Mouse (Mus musculus): Measurements from ENCODE around the gene Stat1. TPM values are rescaled to one million over a fixed set of nuclear protein-coding genes. Genes with fewer than 3 reads are reported as not detected.

Stat1 gene
- polyA plus RNA-seq, 1 experiment from 2014 or later: 19.1 TPM

DNA sequence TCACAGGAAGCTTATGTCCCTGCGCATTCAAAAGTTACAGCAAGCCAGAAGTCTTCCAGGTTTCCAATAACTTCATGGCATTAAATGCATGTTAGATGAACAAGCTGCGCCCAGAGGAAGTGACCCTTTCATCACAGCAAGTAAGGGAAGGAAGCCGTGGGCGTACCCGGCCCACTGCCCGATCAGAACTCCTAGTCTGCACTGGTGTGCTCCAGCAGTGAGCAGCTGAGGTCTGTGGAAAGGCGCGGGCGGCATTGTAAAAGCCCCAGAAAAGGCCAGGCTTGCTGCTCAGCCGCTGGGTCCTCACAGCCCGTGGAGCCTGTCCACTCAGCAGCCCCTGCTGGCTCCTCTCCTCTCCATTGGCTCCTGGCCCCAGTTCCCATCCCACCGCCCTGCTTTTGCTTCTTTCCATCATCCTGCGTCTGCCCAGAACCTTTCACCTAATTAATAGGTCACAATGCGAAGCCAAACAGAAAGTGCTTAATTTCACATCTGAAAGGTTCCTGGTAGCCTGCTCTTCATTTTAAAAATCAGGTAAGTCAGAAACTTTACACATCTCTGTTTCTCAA lies 47.5 kb downstream of the Stat1 start:
- no peak overlapping the region for H3K27ac ChIP-seq
- no peaks in the 10 kb centered on the region for H3K27me3 ChIP-seq
- no peaks in the 10 kb centered on the region for H3K9me3 ChIP-seq (replicated peaks)
- no peak overlapping the region for H3K4me3 ChIP-seq (replicated peaks)
- DNase-seq (no peak), ATAC-seq (ENCODE audit: low read depth) (no peak)
- no peak overlapping the region for H3K9ac ChIP-seq
- no peak overlapping the region for H3K4me2 ChIP-seq
- H3K36me3 ChIP-seq: 0 out of 2 replicates have a peak, but pooled peaks cover 6% of the 10 kb centered on the region
- H3K4me1 ChIP-seq (replicated peaks): peaks cover 18% of the 10 kb centered on the region
- WGBS (ENCODE audit: insufficient replicate concordance): 55% methylated on average over 14 of the region's 14 CpGs

GRCm38 (mm10) chr1:52170057-52170456 lies 50.8 kb downstream of the Stat1 start:
- Histone ChIP-seq H3K27me3 (no peaks in the 10 kb centered on the region), H3K9me3 (replicated peaks) (no peaks in the 10 kb centered on the region), H3K27ac (no peak overlapping the region), H3K4me1 (replicated peaks) (peaks cover 22% of the 10 kb centered on the region), H3K9ac (no peak overlapping the region), H3K36me3 (0 out of 2 replicates have a peak, but pooled peaks cover 4% of the 10 kb centered on the region), H3K4me3 (replicated peaks) (no peak overlapping the region), H3K4me2 (no peak overlapping the region)
- ATAC-seq (ENCODE audit: low read depth): peak; percentile 75
- WGBS (ENCODE audit: insufficient replicate concordance): 6% methylated on average over 3 of the region's 3 CpGs
- peak; percentile 14 for DNase-seq

GRCm38 (mm10) chr1:52170747-52171146 lies 51.5 kb downstream of the Stat1 start:
- H3K4me1 ChIP-seq (replicated peaks): peaks cover 22% of the 10 kb centered on the region
- 56% methylated on average over 7 of the region's 7 CpGs for WGBS (ENCODE audit: insufficient replicate concordance)
- ATAC-seq (ENCODE audit: low read depth): no peak

GRCm38 (mm10) chr1:52171271-52171670 lies 52.0 kb downstream of the Stat1 start:
- Histone ChIP-seq H3K4me2 (no peak overlapping the region), H3K27ac (no peak overlapping the region), H3K9ac (no peak overlapping the region), H3K4me3 (replicated peaks) (no peak overlapping the region), H3K9me3 (replicated peaks) (no peaks in the 10 kb centered on the region), H3K4me1 (replicated peaks) (peaks cover 22% of the 10 kb centered on the region), H3K27me3 (no peaks in the 10 kb centered on the region), H3K36me3 (no peaks in the 10 kb centered on the region)
- WGBS (ENCODE audit: insufficient replicate concordance): 30% methylated on average over 8 of the region's 8 CpGs
- ATAC-seq (ENCODE audit: low read depth) (no peak; the same call in 1 of the 2 replicates), DNase-seq (no peak)

More at GRCm38 (mm10) chr1:52170747-52171146, 51.5 kb downstream of the Stat1 start:
- no peak for DNase-seq
- no peaks in the 10 kb centered on the region for H3K9me3 ChIP-seq (replicated peaks)
- 0 out of 2 replicates have a peak, but pooled peaks cover 3% of the 10 kb centered on the region for H3K36me3 ChIP-seq
- H3K4me3 ChIP-seq (replicated peaks): no peak overlapping the region
- H3K9ac ChIP-seq: no peak overlapping the region
- no peaks in the 10 kb centered on the region for H3K27me3 ChIP-seq
- H3K4me2 ChIP-seq: no peak overlapping the region
- no peak overlapping the region for H3K27ac ChIP-seq

GRCm38 (mm10) chr1:52175321-52175720 lies 56.1 kb downstream of the Stat1 start:
- no peaks in the 10 kb centered on the region for H3K36me3 ChIP-seq
- H3K27me3 ChIP-seq: no peaks in the 10 kb centered on the region
- H3K9ac ChIP-seq: no peak overlapping the region
- DNase-seq (no peak), ATAC-seq (ENCODE audit: low read depth) (no peak)
- H3K4me1 ChIP-seq (replicated peaks): peaks cover 13% of the 10 kb centered on the region
- no peak overlapping the region for H3K27ac ChIP-seq
- no peak overlapping the region for H3K4me3 ChIP-seq (replicated peaks)
- WGBS (ENCODE audit: insufficient replicate concordance): 70% methylated on average over 5 of the region's 5 CpGs
- H3K4me2 ChIP-seq: no peak overlapping the region
- H3K9me3 ChIP-seq (replicated peaks): no peaks in the 10 kb centered on the region

DNA sequence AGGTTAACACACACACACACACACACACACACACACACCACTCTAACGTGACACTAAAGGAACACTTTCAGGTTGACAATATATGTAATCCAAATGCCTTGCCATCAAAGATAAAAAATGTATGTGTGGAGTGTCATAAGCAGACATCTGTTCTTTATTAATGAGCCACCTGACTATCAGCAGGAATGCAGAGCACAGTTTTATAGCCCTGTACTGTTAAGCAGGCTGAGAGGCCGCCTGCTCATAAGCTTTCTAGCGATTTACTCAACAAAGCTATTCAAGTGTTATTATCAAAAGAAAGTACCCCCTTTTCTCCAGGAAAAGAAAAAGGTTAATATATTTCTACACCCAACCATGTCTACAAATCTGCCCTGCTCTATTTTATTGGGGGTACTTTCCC lies 56.7 kb downstream of the Stat1 start:
- H3K27ac ChIP-seq: no peak overlapping the region
- ATAC-seq (ENCODE audit: low read depth): no peak
- no peak overlapping the region for H3K4me3 ChIP-seq (replicated peaks)
- no peak overlapping the region for H3K9ac ChIP-seq
- no peak overlapping the region for H3K4me2 ChIP-seq
- H3K36me3 ChIP-seq: no peaks in the 10 kb centered on the region
- no peaks in the 10 kb centered on the region for H3K27me3 ChIP-seq
- peaks cover 10% of the 10 kb centered on the region for H3K4me1 ChIP-seq (replicated peaks)
- WGBS (ENCODE audit: insufficient replicate concordance): 70% methylated on average over 3 of the region's 3 CpGs
- H3K9me3 ChIP-seq (replicated peaks): no peaks in the 10 kb centered on the region
- DNase-seq: no peak

DNA sequence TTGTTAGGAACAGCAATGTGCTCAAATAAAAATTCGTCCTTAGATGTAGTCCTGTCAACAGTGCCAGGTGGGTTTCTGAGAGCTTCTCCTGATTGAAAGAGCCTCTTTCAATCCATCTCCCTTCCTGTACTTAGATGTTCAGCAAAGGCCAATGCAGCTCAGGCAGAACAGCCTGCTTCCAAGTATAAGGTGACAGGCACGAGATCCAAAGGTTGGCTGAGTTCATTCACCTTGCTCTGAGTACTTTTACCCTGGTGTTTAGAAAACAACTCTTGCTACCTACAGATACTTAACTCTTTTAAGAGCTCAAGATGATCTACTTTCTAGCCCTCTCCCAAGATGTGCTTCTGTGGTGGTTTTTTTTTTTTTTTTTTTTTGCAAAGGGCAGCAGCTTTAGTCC lies 57.8 kb downstream of the Stat1 start:
- Histone ChIP-seq H3K4me3 (replicated peaks) (no peak overlapping the region), H3K9me3 (replicated peaks) (no peaks in the 10 kb centered on the region), H3K4me1 (replicated peaks) (peaks cover under 1% of the 10 kb centered on the region; the same call in 1 of the 2 replicates), H3K4me2 (no peak overlapping the region), H3K9ac (no peak overlapping the region), H3K27ac (no peak overlapping the region), H3K27me3 (no peaks in the 10 kb centered on the region), H3K36me3 (no peaks in the 10 kb centered on the region)
- ATAC-seq (ENCODE audit: low read depth) (no peak), DNase-seq (no peak)
- 52% methylated on average over 2 of the region's 2 CpGs for WGBS (ENCODE audit: insufficient replicate concordance)

- ATAC-seq (ENCODE audit: low read depth) (no peak), DNase-seq (no peak)
- Histone ChIP-seq H3K9ac (no peak overlapping the region), H3K9me3 (replicated peaks) (no peaks in the 10 kb centered on the region), H3K4me2 (no peak overlapping the region), H3K27ac (no peak overlapping the region), H3K4me1 (replicated peaks) (no peaks in the 10 kb centered on the region), H3K27me3 (no peaks in the 10 kb centered on the region), H3K4me3 (replicated peaks) (no peak overlapping the region), H3K36me3 (no peaks in the 10 kb centered on the region)
- 80% methylated on average over 9 of the region's 9 CpGs for WGBS (ENCODE audit: insufficient replicate concordance)
Observed at GRCm38 (mm10) chr1:52179939-52180568, 60.8 kb downstream of the Stat1 start.

DNA sequence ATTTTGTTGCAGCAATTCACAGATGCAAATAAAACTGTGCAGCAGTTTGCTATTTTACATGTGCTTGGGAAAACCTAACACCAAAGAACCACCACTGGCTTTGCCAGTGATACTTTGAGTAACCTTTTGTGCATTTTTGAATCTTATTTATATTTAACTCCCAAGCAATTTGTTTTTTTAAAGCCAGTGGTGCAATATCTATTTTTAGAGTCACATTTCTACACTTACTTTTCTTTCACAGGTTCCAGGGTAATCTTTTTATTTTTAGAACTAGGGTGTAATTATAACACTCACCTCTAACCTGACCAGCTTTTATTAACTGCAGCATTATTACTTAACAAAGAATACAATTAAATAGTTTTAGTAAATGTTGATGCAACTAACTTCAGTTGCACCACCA lies 62.8 kb downstream of the Stat1 start:
- no peak overlapping the region for H3K4me3 ChIP-seq (replicated peaks)
- no peaks in the 10 kb centered on the region for H3K4me1 ChIP-seq (replicated peaks)
- no peak overlapping the region for H3K4me2 ChIP-seq
- no peaks in the 10 kb centered on the region for H3K36me3 ChIP-seq
- no peaks in the 10 kb centered on the region for H3K9me3 ChIP-seq (replicated peaks)
- no peak overlapping the region for H3K9ac ChIP-seq
- ATAC-seq (ENCODE audit: low read depth) (no peak), DNase-seq (no peak)
- H3K27ac ChIP-seq: no peak overlapping the region
- H3K27me3 ChIP-seq: no peaks in the 10 kb centered on the region

GRCm38 (mm10) chr1:52182992-52183391 lies 63.8 kb downstream of the Stat1 start:
- no peaks in the 10 kb centered on the region for H3K27me3 ChIP-seq
- H3K9me3 ChIP-seq (replicated peaks): no peaks in the 10 kb centered on the region
- H3K27ac ChIP-seq: no peak overlapping the region
- DNase-seq (no peak), ATAC-seq (ENCODE audit: low read depth) (no peak)
- no peaks in the 10 kb centered on the region for H3K4me1 ChIP-seq (replicated peaks)
- 0 out of 2 replicates have a peak, but pooled peaks cover 4% of the 10 kb centered on the region for H3K36me3 ChIP-seq
- WGBS (ENCODE audit: insufficient replicate concordance): 74% methylated on average over 2 of the region's 2 CpGs
- no peak overlapping the region for H3K9ac ChIP-seq
- H3K4me2 ChIP-seq: no peak overlapping the region
- no peak overlapping the region for H3K4me3 ChIP-seq (replicated peaks)
